Mouse (Mus musculus) central nervous system, embryonic 11.5 days (tissue): Measurements from ENCODE around the gene Gm28048. TPM values are rescaled to one million over a fixed set of nuclear protein-coding genes. Genes with fewer than 3 reads are reported as not detected.

Experiments used
- polyA plus RNA-seq: library from polyadenylated mRNA; depleted of rRNA; stranded (reverse); fragments of >200 nt; gene quantifications from 2 replicates; pipeline ENCODE4 v1.2.3, GENCODE M21; 2012; rRNA removed

Gm28048 gene
- 0.24 and 1.9 TPM in 2 replicates for polyA plus RNA-seq

GRCm38 (mm10) chr11:22981984-22982757 lies at the start of gene Gm28048, which contains the start of gene Commd1:
Gene Gm28048 (minus strand): TSS chr11:22982090.
Gene Commd1 (minus strand): TSS chr11:22982382.

GRCm38 (mm10) chr11:23007481-23008180 lies 25.7 kb upstream of the Gm28048 start, which contains the start of gene Fam161a:
Gene Fam161a (plus strand): TSS chr11:23007531.

GRCm38 (mm10) chr11:22990393-22991126 lies 8.7 kb upstream of the Gm28048 start, which contains the start of gene Cct4:
Gene Cct4 (plus strand): TSS chr11:22990519.

GRCm38 (mm10) chr11:22971835-22972709 lies 9.8 kb downstream of the Gm28048 start, which contains the start of gene Zrsr1:
Gene Zrsr1 (plus strand): TSS chr11:22972005.

GRCm38 (mm10) chr11:22860335-22861227 lies 121.3 kb downstream of the Gm28048 start, which contains the start of gene B3gnt2:
Gene B3gnt2 (minus strand): TSS chr11:22860961.

Other genes with a start within 250 kb of the Gm28048 start
- gene B3gnt2, start 121.1 kb downstream of the Gm28048 start, polyA plus RNA-seq = 2.6 and 4.8 TPM in 2 replicates
- gene Zrsr1, start 10.1 kb downstream of the Gm28048 start, polyA plus RNA-seq = 11.3 and 17.6 TPM in 2 replicates
- gene Commd1, start 292 bp upstream of the Gm28048 start, polyA plus RNA-seq = 98.4 and 158 TPM in 2 replicates
- 240 and 274 TPM in 2 replicates for gene Cct4, start 8.4 kb upstream of the Gm28048 start, polyA plus RNA-seq
- 4.0 and 6.7 TPM in 2 replicates for gene Fam161a, start 25.4 kb upstream of the Gm28048 start, polyA plus RNA-seq